Mouse (Mus musculus): ENCODE measurements around the gene D330045A20Rik. TPM values are rescaled to one million over a fixed set of nuclear protein-coding genes. Genes with fewer than 3 reads are reported as not detected.
A peak's percentile ranks its signal among the peaks of the same experiment; 100 is the strongest.
"Not testable (repeated sequence)": the region's sequence is repeated elsewhere in the genome, so short reads cannot be mapped to it uniquely, and the experiment has no call there.

D330045A20Rik gene
- polyA plus RNA-seq, 1 experiment from 2014 or later, result 0.99 TPM

- 0 out of 2 replicates have a peak overlapping the region, but pooled peaks have one; percentile 13 for H3K27ac ChIP-seq (replicated peaks)
- DNase-seq (ENCODE audit: low spot score) (peak; percentile 26), ATAC-seq (ENCODE audit: low FRiP score, low TSS enrichment) (peak; percentile 92)
- WGBS, result 47% methylated on average over 5 of the region's 5 CpGs
- H3K27me3 ChIP-seq (ENCODE audit: control insufficient read depth, insufficient read depth, low read length), result no peaks in the 10 kb centered on the region
- no peak overlapping the region for H3K9ac ChIP-seq (ENCODE audit: low read length)
- H3K36me3 ChIP-seq (ENCODE audit: control insufficient read depth, insufficient read depth, low read length), result no peaks in the 10 kb centered on the region
- H3K4me1 ChIP-seq (replicated peaks; ENCODE audit: control insufficient read depth, insufficient read depth), result no peaks in the 10 kb centered on the region
- TF ChIP-seq CTCF (IDR thresholded peaks at IDR 0.05; ENCODE audit: low read depth), result no peak
- no peak for TF ChIP-seq EP300 (optimal IDR thresholded peaks at IDR 0.05)
- no peak overlapping the region for H3K4me3 ChIP-seq (ENCODE audit: low read depth, low read length)
- H3K4me2 ChIP-seq (replicated peaks; ENCODE audit: low read depth), result no peak overlapping the region
- H3K9me3 ChIP-seq (ENCODE audit: control insufficient read depth, low read length), result no peaks in the 10 kb centered on the region
Observed at GRCm38 (mm10) chrX:139562255-139562924, 82.2 kb downstream of the D330045A20Rik start.

- DNase-seq (ENCODE audit: low spot score), result peak; percentile 70
Observed at GRCm38 (mm10) chrX:139562925-139563461, 82.8 kb downstream of the D330045A20Rik start, which contains the start of gene Rnf128. Gene Rnf128 (plus strand): TSS chrX:139563316.

GRCm38 (mm10) chrX:139570054-139570453, 89.9 kb downstream of the D330045A20Rik start:
- ATAC-seq (ENCODE audit: low FRiP score, low TSS enrichment), result no peak
- Histone ChIP-seq H3K4me2 (replicated peaks; ENCODE audit: low read depth) (no peak overlapping the region), H3K4me1 (replicated peaks; ENCODE audit: control insufficient read depth, insufficient read depth) (no peaks in the 10 kb centered on the region), H3K9ac (ENCODE audit: low read length) (no peak overlapping the region), H3K27ac (replicated peaks) (no peak overlapping the region), H3K4me3 (ENCODE audit: low read depth, low read length) (no peak overlapping the region), H3K36me3 (ENCODE audit: control insufficient read depth, insufficient read depth, low read length) (no peaks in the 10 kb centered on the region), H3K9me3 (ENCODE audit: control insufficient read depth, low read length) (no peaks in the 10 kb centered on the region), H3K27me3 (ENCODE audit: control insufficient read depth, insufficient read depth, low read length) (no peaks in the 10 kb centered on the region)
- TF ChIP-seq CTCF (IDR thresholded peaks at IDR 0.05; ENCODE audit: low read depth) (no peak), EP300 (optimal IDR thresholded peaks at IDR 0.05) (no peak)
- 86% methylated on average over 3 of the region's 3 CpGs for WGBS
- DNase-seq (ENCODE audit: low spot score), result no peak

More at GRCm38 (mm10) chrX:139562925-139563461, 82.8 kb downstream of the D330045A20Rik start, which contains the start of gene Rnf128:
- WGBS, result 44% methylated on average over 8 of the region's 8 CpGs
- no peak within 1 kb of the TSS for H3K4me2 ChIP-seq (replicated peaks; ENCODE audit: low read depth)
- H3K9me3 ChIP-seq (ENCODE audit: control insufficient read depth, low read length), result no peaks in the 10 kb centered on the region
- H3K27me3 ChIP-seq (ENCODE audit: control insufficient read depth, insufficient read depth, low read length), result no peaks in the 10 kb centered on the region
- TF ChIP-seq CTCF (IDR thresholded peaks at IDR 0.05; ENCODE audit: low read depth) (no peak), EP300 (optimal IDR thresholded peaks at IDR 0.05) (no peak)
- H3K36me3 ChIP-seq (ENCODE audit: control insufficient read depth, insufficient read depth, low read length), result no peaks in the 10 kb centered on the region
- H3K4me1 ChIP-seq (replicated peaks; ENCODE audit: control insufficient read depth, insufficient read depth), result no peaks in the 10 kb centered on the region
- 0 out of 2 replicates have a peak within 1 kb of the TSS, but pooled peaks have one; percentile 18 for H3K9ac ChIP-seq (ENCODE audit: low read length)
- peak; percentile 91 for ATAC-seq (ENCODE audit: low FRiP score, low TSS enrichment)
- peak within 1 kb of the TSS; percentile 45; the same call in 1 of the 2 replicates for H3K27ac ChIP-seq (replicated peaks)
- H3K4me3 ChIP-seq (ENCODE audit: low read depth, low read length), result peak within 1 kb of the TSS; percentile 20

- TF ChIP-seq EP300 (optimal IDR thresholded peaks at IDR 0.05) (no peak), CTCF (IDR thresholded peaks at IDR 0.05; ENCODE audit: low read depth) (no peak)
- H3K4me1 ChIP-seq (replicated peaks; ENCODE audit: control insufficient read depth, insufficient read depth), result no peaks in the 10 kb centered on the region
- no peaks in the 10 kb centered on the region for H3K9me3 ChIP-seq (ENCODE audit: control insufficient read depth, low read length)
- ATAC-seq (ENCODE audit: low FRiP score, low TSS enrichment) (no peak), DNase-seq (ENCODE audit: low spot score) (no peak)
- no peak overlapping the region for H3K4me3 ChIP-seq (ENCODE audit: low read depth, low read length)
- H3K27ac ChIP-seq (replicated peaks), result no peak overlapping the region
- H3K36me3 ChIP-seq (ENCODE audit: control insufficient read depth, insufficient read depth, low read length), result no peaks in the 10 kb centered on the region
- H3K27me3 ChIP-seq (ENCODE audit: control insufficient read depth, insufficient read depth, low read length), result no peaks in the 10 kb centered on the region
- no peak overlapping the region for H3K4me2 ChIP-seq (replicated peaks; ENCODE audit: low read depth)
- H3K9ac ChIP-seq (ENCODE audit: low read length), result no peak overlapping the region
- WGBS, result 52% methylated on average over 6 of the region's 6 CpGs
Observed at GRCm38 (mm10) chrX:139578649-139579278, 98.6 kb downstream of the D330045A20Rik start.

GRCm38 (mm10) chrX:139583616-139584015, 103.4 kb downstream of the D330045A20Rik start:
- no peak for DNase-seq (ENCODE audit: low spot score)
- no peaks in the 10 kb centered on the region for H3K4me1 ChIP-seq (replicated peaks; ENCODE audit: control insufficient read depth, insufficient read depth)
- H3K4me3 ChIP-seq (ENCODE audit: low read depth, low read length), result no peak overlapping the region
- H3K36me3 ChIP-seq (ENCODE audit: control insufficient read depth, insufficient read depth, low read length), result no peaks in the 10 kb centered on the region
- no peak for ATAC-seq (ENCODE audit: low FRiP score, low TSS enrichment)
- H3K4me2 ChIP-seq (replicated peaks; ENCODE audit: low read depth), result no peak overlapping the region
- no peaks in the 10 kb centered on the region for H3K9me3 ChIP-seq (ENCODE audit: control insufficient read depth, low read length)
- no peaks in the 10 kb centered on the region for H3K27me3 ChIP-seq (ENCODE audit: control insufficient read depth, insufficient read depth, low read length)
- TF ChIP-seq EP300 (optimal IDR thresholded peaks at IDR 0.05) (no peak), CTCF (IDR thresholded peaks at IDR 0.05; ENCODE audit: low read depth) (no peak)
- H3K27ac ChIP-seq (replicated peaks), result no peak overlapping the region
- WGBS, result 39% methylated on average over 4 of the region's 4 CpGs
- no peak overlapping the region for H3K9ac ChIP-seq (ENCODE audit: low read length)

- not testable (repeated sequence) for H3K4me1 ChIP-seq (replicated peaks; ENCODE audit: control insufficient read depth, insufficient read depth); DNase-seq (ENCODE audit: low spot score); H3K4me2 ChIP-seq (replicated peaks; ENCODE audit: low read depth); H3K4me3 ChIP-seq (ENCODE audit: low read depth, low read length); H3K36me3 ChIP-seq (ENCODE audit: control insufficient read depth, insufficient read depth, low read length); H3K27me3 ChIP-seq (ENCODE audit: control insufficient read depth, insufficient read depth, low read length); H3K9ac ChIP-seq (ENCODE audit: low read length); H3K9me3 ChIP-seq (ENCODE audit: control insufficient read depth, low read length); H3K27ac ChIP-seq (replicated peaks)
- 37% methylated on average over 2 of the region's 2 CpGs for WGBS
- ATAC-seq (ENCODE audit: low FRiP score, low TSS enrichment), result peak; percentile 74
Observed at GRCm38 (mm10) chrX:139586676-139587075, 106.5 kb downstream of the D330045A20Rik start.
